Mouse (Mus musculus): ENCODE measurements at regions not wholly inside any gene's neighbourhood (a gene's known extent, or its start where the extent isn't known, plus 50 kb on each side); places are given as distances from the start of the nearest gene placed in this dataset.

DNA sequence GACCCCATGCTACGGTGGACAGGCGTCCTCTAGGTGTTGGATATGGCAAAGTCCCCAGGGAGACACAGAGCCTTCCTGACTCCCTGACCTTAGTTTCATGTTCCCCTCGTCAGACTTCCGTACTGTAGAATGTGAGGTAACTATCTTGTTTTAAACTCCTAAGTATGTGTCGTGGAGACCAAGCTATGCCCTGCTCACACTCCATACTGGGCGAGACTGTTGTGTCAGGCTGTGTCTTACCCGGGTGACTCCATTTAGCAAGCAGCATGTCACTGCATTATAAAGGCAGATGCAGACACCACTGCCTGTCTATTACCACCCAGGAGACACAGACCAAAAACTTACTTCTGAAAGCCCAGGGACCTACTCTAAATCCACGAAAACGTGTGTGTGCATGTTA lies 260.4 kb upstream of the Gm5148 start:
- no peaks in the 10 kb centered on the region for H3K4me1 ChIP-seq (ENCODE audit: insufficient read depth, low read depth, low read length)
- H3K4me3 ChIP-seq (ENCODE audit: low read depth, low read length): no peak overlapping the region
- no peaks in the 10 kb centered on the region for H3K9me3 ChIP-seq (ENCODE audit: low read length)
- no peaks in the 10 kb centered on the region for H3K27me3 ChIP-seq (replicated peaks; ENCODE audit: insufficient read depth, low read length)
- WGBS: 86% methylated on average over 9 of the region's 9 CpGs
- no peak for TF ChIP-seq EP300 (IDR thresholded peaks at IDR 0.05)
- no peak for TF ChIP-seq CTCF (IDR thresholded peaks at IDR 0.05)
- H3K9ac ChIP-seq (replicated peaks; ENCODE audit: low read depth): no peak overlapping the region
- H3K36me3 ChIP-seq (ENCODE audit: insufficient read depth, low read length): no peaks in the 10 kb centered on the region
- no peak overlapping the region for H3K4me2 ChIP-seq (replicated peaks; ENCODE audit: low read depth, low read length)
- DNase-seq (ENCODE audit: low spot score) (no peak), ATAC-seq (no peak)
- no peak overlapping the region for H3K27ac ChIP-seq (ENCODE audit: low read length)

DNA sequence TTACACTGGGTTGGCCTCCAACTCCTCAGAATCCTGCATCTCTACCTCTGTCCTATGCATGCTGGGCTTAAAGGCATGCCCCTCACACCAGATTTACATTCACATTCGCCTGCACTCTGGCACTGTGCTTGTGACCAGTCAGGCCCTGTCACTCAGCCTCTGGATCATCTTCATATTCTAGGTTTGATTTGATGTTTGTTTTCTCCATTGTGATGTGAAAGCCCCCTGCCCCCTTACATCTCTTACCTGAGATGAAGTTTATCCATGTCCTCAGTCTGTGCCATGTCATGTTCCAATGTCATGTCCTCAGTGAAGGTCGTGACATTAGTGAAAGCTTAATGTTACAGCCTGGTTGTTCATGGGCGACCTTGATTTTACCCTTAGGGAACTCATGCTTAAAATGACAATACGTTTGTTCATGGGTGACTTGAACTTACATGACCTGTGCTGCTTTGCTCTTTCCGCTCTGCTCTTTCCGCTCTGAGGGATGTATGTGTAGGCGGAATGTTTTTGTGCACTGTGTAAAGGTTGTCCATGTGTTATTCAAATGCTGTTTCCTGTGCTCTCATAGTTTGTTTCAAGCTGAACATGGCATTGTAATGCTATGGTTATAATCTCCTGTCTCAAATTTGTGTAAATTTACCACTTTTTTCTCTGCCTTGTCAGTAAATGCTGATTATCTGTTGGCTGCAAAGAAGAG lies 257.3 kb upstream of the Gm5148 start:
- TF ChIP-seq CTCF (IDR thresholded peaks at IDR 0.05) (no peak), EP300 (IDR thresholded peaks at IDR 0.05) (no peak)
- H3K4me1 ChIP-seq (ENCODE audit: insufficient read depth, low read depth, low read length): peaks cover 4% of the 10 kb centered on the region; the same call in 1 of the 2 replicates
- no peak overlapping the region for H3K9ac ChIP-seq (replicated peaks; ENCODE audit: low read depth)
- H3K36me3 ChIP-seq (ENCODE audit: insufficient read depth, low read length): no peaks in the 10 kb centered on the region
- H3K9me3 ChIP-seq (ENCODE audit: low read length): no peaks in the 10 kb centered on the region
- ATAC-seq (no peak), DNase-seq (ENCODE audit: low spot score) (no peak)
- no peak overlapping the region for H3K27ac ChIP-seq (ENCODE audit: low read length)
- WGBS: 70% methylated on average over 7 of the region's 7 CpGs
- no peak overlapping the region for H3K4me3 ChIP-seq (ENCODE audit: low read depth, low read length)
- H3K4me2 ChIP-seq (replicated peaks; ENCODE audit: low read depth, low read length): no peak overlapping the region
- no peaks in the 10 kb centered on the region for H3K27me3 ChIP-seq (replicated peaks; ENCODE audit: insufficient read depth, low read length)

DNA sequence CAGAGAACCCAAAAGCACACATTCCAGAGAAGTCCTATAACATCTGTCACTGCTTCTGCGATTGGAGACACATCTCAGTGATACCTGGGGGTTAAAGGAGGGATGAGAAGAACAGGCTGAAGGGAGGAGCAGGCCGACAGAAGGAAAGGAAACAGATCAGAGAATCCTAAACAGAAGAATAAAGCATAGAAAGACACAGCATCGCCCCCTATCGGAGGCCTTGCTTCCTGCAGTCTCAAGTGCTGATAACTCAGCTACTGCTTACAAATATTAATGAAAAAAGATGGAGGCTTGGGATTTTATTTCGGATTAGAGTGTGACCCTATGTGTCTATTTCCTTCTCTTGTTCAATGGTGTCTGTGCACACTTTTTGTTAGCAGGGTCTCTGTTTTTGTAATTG lies 255.6 kb upstream of the Gm5148 start:
- Histone ChIP-seq H3K4me2 (replicated peaks; ENCODE audit: low read depth, low read length) (no peak overlapping the region), H3K27ac (ENCODE audit: low read length) (no peak overlapping the region), H3K36me3 (ENCODE audit: insufficient read depth, low read length) (no peaks in the 10 kb centered on the region), H3K9ac (replicated peaks; ENCODE audit: low read depth) (no peak overlapping the region), H3K4me3 (ENCODE audit: low read depth, low read length) (no peak overlapping the region), H3K4me1 (ENCODE audit: insufficient read depth, low read depth, low read length) (peaks cover 10% of the 10 kb centered on the region; the same call in 1 of the 2 replicates), H3K9me3 (ENCODE audit: low read length) (no peaks in the 10 kb centered on the region), H3K27me3 (replicated peaks; ENCODE audit: insufficient read depth, low read length) (no peaks in the 10 kb centered on the region)
- ATAC-seq (no peak), DNase-seq (ENCODE audit: low spot score) (peak; percentile 17)
- WGBS: 63% methylated on average over 5 of the region's 5 CpGs
- no peak for TF ChIP-seq EP300 (IDR thresholded peaks at IDR 0.05)
- TF ChIP-seq CTCF (IDR thresholded peaks at IDR 0.05): peak; percentile 56

DNA sequence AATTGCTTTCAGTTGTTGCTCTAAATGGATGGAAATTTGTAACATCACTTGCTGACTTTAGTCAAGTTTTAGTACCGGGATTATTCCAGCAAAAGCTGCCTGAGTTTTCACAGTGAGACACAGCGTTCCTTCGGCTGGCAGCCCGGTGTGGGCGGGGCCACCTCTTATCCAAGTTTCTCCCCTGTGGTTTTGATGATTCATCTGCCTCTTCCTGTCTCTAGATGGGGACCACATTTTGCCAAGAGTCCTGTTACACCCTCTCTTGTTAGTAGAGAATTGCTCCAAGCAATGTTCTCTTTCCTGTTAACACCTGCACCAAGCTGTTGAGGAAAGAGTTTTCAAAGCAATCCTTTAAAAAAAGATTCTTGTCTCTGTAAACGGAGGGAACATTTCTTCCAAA lies 254.2 kb upstream of the Gm5148 start:
- ATAC-seq: peak; percentile 83
- Histone ChIP-seq H3K27ac (ENCODE audit: low read length) (no peak overlapping the region), H3K27me3 (replicated peaks; ENCODE audit: insufficient read depth, low read length) (no peaks in the 10 kb centered on the region), H3K4me2 (replicated peaks; ENCODE audit: low read depth, low read length) (no peak overlapping the region), H3K4me1 (ENCODE audit: insufficient read depth, low read depth, low read length) (peaks cover 10% of the 10 kb centered on the region; the same call in 1 of the 2 replicates), H3K36me3 (ENCODE audit: insufficient read depth, low read length) (no peaks in the 10 kb centered on the region), H3K9me3 (ENCODE audit: low read length) (no peaks in the 10 kb centered on the region), H3K4me3 (ENCODE audit: low read depth, low read length) (no peak overlapping the region), H3K9ac (replicated peaks; ENCODE audit: low read depth) (no peak overlapping the region)
- WGBS: 9% methylated on average over 6 of the region's 6 CpGs
- TF ChIP-seq EP300 (IDR thresholded peaks at IDR 0.05) (peak; percentile 83), CTCF (IDR thresholded peaks at IDR 0.05) (no peak)
- peak; percentile 93 for DNase-seq (ENCODE audit: low spot score)

DNA sequence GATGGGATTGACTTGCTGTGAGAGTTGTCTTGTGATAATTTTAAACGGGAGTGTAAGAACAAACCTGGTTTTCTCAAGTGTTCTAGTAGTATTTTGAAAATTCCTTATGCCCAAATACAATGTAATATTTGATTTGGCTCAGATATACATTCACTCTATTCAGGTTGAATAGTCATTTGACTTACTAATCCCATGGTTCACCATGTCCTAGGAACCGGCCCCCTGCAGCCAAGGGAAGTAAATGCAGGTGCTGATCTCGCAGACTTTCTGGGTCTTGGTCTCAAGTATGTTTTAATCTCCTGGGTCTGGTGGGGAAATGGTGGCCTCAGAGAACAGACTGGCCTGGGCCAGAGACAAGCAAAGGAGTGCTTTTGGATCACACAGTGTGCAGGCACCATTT lies 253.2 kb upstream of the Gm5148 start:
- 65% methylated on average over 3 of the region's 3 CpGs for WGBS
- DNase-seq (ENCODE audit: low spot score) (peak; percentile 53), ATAC-seq (no peak)
- H3K9ac ChIP-seq (replicated peaks; ENCODE audit: low read depth): no peak overlapping the region
- H3K4me1 ChIP-seq (ENCODE audit: insufficient read depth, low read depth, low read length): peaks cover 10% of the 10 kb centered on the region; the same call in 1 of the 2 replicates
- no peaks in the 10 kb centered on the region for H3K36me3 ChIP-seq (ENCODE audit: insufficient read depth, low read length)
- no peak overlapping the region for H3K4me2 ChIP-seq (replicated peaks; ENCODE audit: low read depth, low read length)
- no peak overlapping the region; the same call in 1 of the 2 replicates for H3K27ac ChIP-seq (ENCODE audit: low read length)
- no peaks in the 10 kb centered on the region for H3K9me3 ChIP-seq (ENCODE audit: low read length)
- H3K27me3 ChIP-seq (replicated peaks; ENCODE audit: insufficient read depth, low read length): no peaks in the 10 kb centered on the region
- H3K4me3 ChIP-seq (ENCODE audit: low read depth, low read length): no peak overlapping the region
- TF ChIP-seq CTCF (IDR thresholded peaks at IDR 0.05) (peak; percentile 45), EP300 (IDR thresholded peaks at IDR 0.05) (peak; percentile 28; the same call in 1 of the 2 replicates)

DNA sequence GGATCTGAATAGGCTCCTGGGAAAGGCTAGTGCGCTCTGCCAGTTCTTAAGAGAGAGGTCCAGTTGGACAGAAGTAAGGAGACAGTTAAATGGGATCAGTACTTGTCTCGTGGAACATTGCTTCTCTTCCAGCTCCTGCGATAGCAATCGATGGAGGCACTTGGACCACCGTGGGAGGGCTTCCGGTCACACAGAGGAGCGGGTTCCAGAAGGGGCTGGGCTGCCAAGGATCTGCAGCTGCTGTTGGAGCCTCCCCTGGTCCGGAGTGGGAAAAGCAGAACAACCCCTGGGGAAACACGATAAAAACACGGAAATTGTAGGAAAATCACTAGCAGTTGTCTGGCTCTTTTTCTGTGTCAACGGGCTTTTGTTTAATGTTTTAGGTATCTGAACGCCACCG lies 252.3 kb upstream of the Gm5148 start:
- H3K4me1 ChIP-seq (ENCODE audit: insufficient read depth, low read depth, low read length): peaks cover 10% of the 10 kb centered on the region; the same call in 1 of the 2 replicates
- peak; percentile 23; the same call in 1 of the 2 replicates for TF ChIP-seq CTCF (IDR thresholded peaks at IDR 0.05)
- peak; percentile 57; the same call in 1 of the 2 replicates for TF ChIP-seq EP300 (IDR thresholded peaks at IDR 0.05)
- H3K27me3 ChIP-seq (replicated peaks; ENCODE audit: insufficient read depth, low read length): no peaks in the 10 kb centered on the region
- peak overlapping the region; percentile 50 for H3K4me2 ChIP-seq (replicated peaks; ENCODE audit: low read depth, low read length)
- H3K9ac ChIP-seq (replicated peaks; ENCODE audit: low read depth): no peak overlapping the region
- peak overlapping the region; percentile 19; the same call in 1 of the 2 replicates for H3K4me3 ChIP-seq (ENCODE audit: low read depth, low read length)
- DNase-seq (ENCODE audit: low spot score): peak; percentile 69
- H3K27ac ChIP-seq (ENCODE audit: low read length): peak overlapping the region; percentile 32; the same call in 1 of the 2 replicates
- ATAC-seq: peak; percentile 60
- whole genome bisulfite sequencing: 13% methylated on average over 13 of the region's 13 CpGs
- H3K9me3 ChIP-seq (ENCODE audit: low read length): no peaks in the 10 kb centered on the region
- no peaks in the 10 kb centered on the region for H3K36me3 ChIP-seq (ENCODE audit: insufficient read depth, low read length)
